9 mouse cellular contexts compared by ENCODE assay signal in the genomic region with DNA sequence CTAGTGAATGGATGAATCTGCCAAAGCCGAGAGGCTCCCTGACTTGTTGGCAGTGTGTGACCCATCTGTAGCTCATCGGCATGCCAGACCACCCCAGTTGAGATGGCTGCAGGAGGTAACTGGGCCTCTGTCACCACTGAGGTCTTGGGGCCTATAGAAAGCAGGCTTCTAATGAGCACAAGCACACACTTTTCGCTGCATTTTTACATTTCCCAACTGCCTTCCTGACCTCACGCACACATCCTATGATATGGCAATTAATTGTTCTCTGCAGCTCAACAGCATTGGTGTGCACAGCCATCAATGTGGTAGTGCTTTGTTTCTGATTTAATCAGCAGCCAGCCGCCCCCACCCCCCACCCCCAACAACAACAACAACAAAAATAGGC.
DNase-seq lines count a peak whose midpoint lies in the region; ATAC-seq and TF ChIP-seq lines count a peak whose summit lies in the region.
"Had no signal": no experiment of that assay in that cellular context is flagged by ENCODE, and none has a peak within 500 bp of the region (broad histone marks: within the 10 kb centered on the region; RNA-seq: fewer than 3 reads in every experiment).

No protein-coding gene starts in this region.

- no peaks in the 10 kb centered on the region for H3K36me3 ChIP-seq in testis, adult 2 months (ENCODE audit: control insufficient read depth, insufficient read depth, low read length)
- no peaks in the 10 kb centered on the region for H3K36me3 ChIP-seq in limb, embryonic 14.5 days (ENCODE audit: control insufficient read depth, insufficient read depth, low read length)
- no peaks in the 10 kb centered on the region for H3K36me3 ChIP-seq in stomach, postnatal 0 days (ENCODE audit: control insufficient read depth, insufficient read depth, low read length)

- H3K9me3 ChIP-seq in limb, embryonic 14.5 days (ENCODE audit: control insufficient read depth, low read length) = no peaks in the 10 kb centered on the region
- no peaks in the 10 kb centered on the region for H3K9me3 ChIP-seq in stomach, postnatal 0 days (ENCODE audit: control insufficient read depth, low read length)
- H3K9me3 ChIP-seq: megakaryocyte, embryonic 14.5 days had no signal

- no peak for DNase-seq in gastrocnemius, adult 2 months
- no peak for DNase-seq in gastrocnemius, postnatal 14 days
- DNase-seq in testis, postnatal 14 days (ENCODE audit: low spot score) = no peak
- DNase-seq in limb, embryonic 14.5 days (ENCODE audit: low spot score) = no peak
- no peak for DNase-seq in stomach, postnatal 0 days (ENCODE audit: low spot score)
- DNase-seq in adrenal gland, postnatal 10 days = no peak
- no peak for DNase-seq in cerebellum, postnatal 36 days

- TF ChIP-seq EP300 in stomach, postnatal 0 days (optimal IDR thresholded peaks at IDR 0.05) = no peak

- 30% methylated on average over 5 of the region's 5 CpGs for WGBS in limb, embryonic 14.5 days
- 43% methylated on average over 5 of the region's 5 CpGs for WGBS in stomach, postnatal 0 days

- H3K27ac ChIP-seq in gastrocnemius, adult 2 months = peak overlapping the region; percentile 71; the same call in 1 of the 2 replicates
- peak overlapping the region; percentile 53; the same call in 1 of the 2 replicates for H3K27ac ChIP-seq in testis, adult 2 months (ENCODE audit: control insufficient read depth, insufficient read depth, low read depth, low read length)
- 0 out of 2 replicates have a peak overlapping the region, but pooled peaks have one; percentile 6 for H3K27ac ChIP-seq in limb, embryonic 14.5 days (replicated peaks; ENCODE audit: low read depth, low read length)
- H3K27ac ChIP-seq in stomach, postnatal 0 days (replicated peaks) = peak overlapping the region; percentile 49; the same call in 1 of the 2 replicates

- H3K4me1 ChIP-seq in testis, adult 2 months (ENCODE audit: control insufficient read depth, insufficient read depth, low read length) = peaks cover 8% of the 10 kb centered on the region
- H3K4me1 ChIP-seq in limb, embryonic 14.5 days (ENCODE audit: control insufficient read depth, insufficient read depth, low read length) = peaks cover 28% of the 10 kb centered on the region
- H3K4me1 ChIP-seq in stomach, postnatal 0 days (replicated peaks; ENCODE audit: control insufficient read depth, insufficient read depth) = 0 out of 2 replicates have a peak, but pooled peaks cover 2% of the 10 kb centered on the region

- no peaks in the 10 kb centered on the region for H3K27me3 ChIP-seq in testis, adult 2 months (ENCODE audit: control insufficient read depth, insufficient read depth, low read length)
- no peaks in the 10 kb centered on the region for H3K27me3 ChIP-seq in limb, embryonic 14.5 days (ENCODE audit: control insufficient read depth, insufficient read depth, low read length)
- no peaks in the 10 kb centered on the region for H3K27me3 ChIP-seq in stomach, postnatal 0 days (ENCODE audit: control insufficient read depth, insufficient read depth, low read length)

- no peak for TF ChIP-seq POLR2A in testis, adult 2 months (IDR thresholded peaks at IDR 0.05; ENCODE audit: control insufficient read depth, low read depth, low read length)
- TF ChIP-seq POLR2A in limb, embryonic 14.5 days (IDR thresholded peaks at IDR 0.05; ENCODE audit: borderline replicate concordance, extremely low read depth, insufficient read depth, insufficient read length) = no peak

- intact Hi-C loops in gastrocnemius, adult 2 months (cut with DNase I) = no loop called here
- intact Hi-C loops in gastrocnemius, postnatal 14 days (cut with DNase I; ENCODE audit: low total_unique reads) = no loop called here

- peak overlapping the region; percentile 35; the same call in 1 of the 2 replicates for H3K9ac ChIP-seq in limb, embryonic 14.5 days (ENCODE audit: low read depth, low read length, severe bottlenecking)
- no peak overlapping the region for H3K9ac ChIP-seq in stomach, postnatal 0 days (ENCODE audit: low read length)

- ATAC-seq in limb, embryonic 14.5 days (ENCODE audit: low FRiP score, low read depth) = peak; percentile 68
- ATAC-seq in stomach, postnatal 0 days (ENCODE audit: low FRiP score, low TSS enrichment) = no peak

- no peak for TF ChIP-seq CTCF in gastrocnemius, adult 2 months (IDR thresholded peaks at IDR 0.05)
- no peak for TF ChIP-seq CTCF in testis, adult 2 months (IDR thresholded peaks at IDR 0.05; ENCODE audit: control insufficient read depth, insufficient read depth, insufficient replicate concordance, low read depth, low read length)
- no peak for TF ChIP-seq CTCF in stomach, postnatal 0 days (IDR thresholded peaks at IDR 0.05; ENCODE audit: low read depth)

- H3K4me2 ChIP-seq in limb, embryonic 14.5 days (replicated peaks; ENCODE audit: low read depth, low read length, severe bottlenecking) = peak overlapping the region; percentile 36
- H3K4me2 ChIP-seq in stomach, postnatal 0 days (replicated peaks; ENCODE audit: low read depth) = no peak overlapping the region

- peak overlapping the region; percentile 60 for H3K4me3 ChIP-seq in gastrocnemius, adult 2 months
- peak overlapping the region; percentile 80 for H3K4me3 ChIP-seq in testis, adult 2 months (ENCODE audit: control insufficient read depth, low read depth, low read length)
- no peak overlapping the region for H3K4me3 ChIP-seq in limb, embryonic 14.5 days (replicated peaks; ENCODE audit: low read length)
- H3K4me3 ChIP-seq in stomach, postnatal 0 days (ENCODE audit: low read depth, low read length) = no peak overlapping the region

Comparison
In these comparisons a context has a peak if more than half of its experiments do, and no peak if none do; other contexts are left out.
1. H3K27ac ChIP-seq: peak in every context shown above with its lines; median percentile 71 in gastrocnemius, adult 2 months; 53 in testis, adult 2 months; 49 in stomach, postnatal 0 days; 6 in limb, embryonic 14.5 days.
2. H3K4me3 ChIP-seq: peak in gastrocnemius, adult 2 months (single experiment) and testis, adult 2 months (single experiment); none in limb, embryonic 14.5 days (single experiment) and stomach, postnatal 0 days (single experiment).